Mouse (Mus musculus): ENCODE results near the gene Mylk4.

GRCm38 (mm10) chr13:32821671-32822070 lies 37.9 kb upstream of the Mylk4 start:
- TF ChIP-seq CTCF (conservative IDR thresholded peaks at IDR 0.05 in 1 of 2, IDR thresholded peaks at IDR 0.05 in 1 of 2; ENCODE audit: low read depth in 2 of 2, low read length in 2 of 2): no peak
- TF ChIP-seq NELFE (IDR thresholded peaks at IDR 0.05; ENCODE audit: low read depth, low read length): no peak
- TF ChIP-seq TCF12 (IDR thresholded peaks at IDR 0.05; ENCODE audit: low read depth, low read length): no peak
- no peak for TF ChIP-seq ELF1 (IDR thresholded peaks at IDR 0.05; ENCODE audit: low read depth, low read length)
- TF ChIP-seq ZNF384 (IDR thresholded peaks at IDR 0.05; ENCODE audit: low read depth, low read length): no peak
- TF ChIP-seq UBTF (IDR thresholded peaks at IDR 0.05; ENCODE audit: low read depth, low read length): no peak
- no peak for TF ChIP-seq HCFC1 (IDR thresholded peaks at IDR 0.05; ENCODE audit: low read depth, low read length)
- TF ChIP-seq MYC (IDR thresholded peaks at IDR 0.05; ENCODE audit: low read depth, low read length): no peak
- no peak for TF ChIP-seq TBP (conservative IDR thresholded peaks at IDR 0.05; ENCODE audit: low read depth, low read length)
- TF ChIP-seq POLR2A (IDR thresholded peaks at IDR 0.05; ENCODE audit: low read depth, low read length): no peak
- TF ChIP-seq CHD2 (IDR thresholded peaks at IDR 0.05; ENCODE audit: low read length): no peak
- TF ChIP-seq ZKSCAN1 (IDR thresholded peaks at IDR 0.05; ENCODE audit: borderline replicate concordance, low read depth, low read length): no peak
- no peak for TF ChIP-seq ZC3H11A (IDR thresholded peaks at IDR 0.05; ENCODE audit: low read depth, low read length)
- TF ChIP-seq E2F4 (IDR thresholded peaks at IDR 0.05; ENCODE audit: insufficient replicate concordance, low read depth, low read length): no peak
